Mouse (Mus musculus): ENCODE results near the gene Ank3.

DNA sequence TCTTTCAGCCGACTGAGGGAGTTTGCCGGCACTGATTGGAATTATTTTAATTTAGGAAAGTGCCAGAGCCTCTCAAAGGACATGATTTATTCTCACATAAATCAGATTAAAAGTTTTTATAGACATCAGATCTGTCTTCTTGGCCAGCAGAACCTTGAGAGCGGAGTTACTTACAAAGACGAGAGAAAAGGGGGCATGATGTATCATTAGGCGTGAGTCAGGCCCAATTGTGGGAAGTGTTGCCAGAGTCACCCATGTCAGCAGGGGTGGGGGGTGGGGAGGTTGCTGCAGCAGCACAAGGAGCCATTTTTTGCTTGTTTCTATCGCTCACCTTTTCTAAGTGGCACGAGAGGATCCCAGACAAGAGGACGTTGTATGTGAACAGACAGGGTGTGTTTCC lies 172.8 kb downstream of the Ank3 start:
- no peak for TF ChIP-seq CTCF (IDR thresholded peaks at IDR 0.05; ENCODE audit: low read depth, low read length)
- TF ChIP-seq POLR2A (IDR thresholded peaks at IDR 0.05; ENCODE audit: extremely low read depth, insufficient read depth, low read length), result no peak

All from liver, adult 2 months (tissue).